Mouse (Mus musculus): ENCODE measurements around the gene Rab6a. TPM values are rescaled to one million over a fixed set of nuclear protein-coding genes. Genes with fewer than 3 reads are reported as not detected.

The Rab6a gene
- total and polyA plus RNA-seq, 3 experiments: 43.2 to 92.8 (median 58.4) TPM

DNA sequence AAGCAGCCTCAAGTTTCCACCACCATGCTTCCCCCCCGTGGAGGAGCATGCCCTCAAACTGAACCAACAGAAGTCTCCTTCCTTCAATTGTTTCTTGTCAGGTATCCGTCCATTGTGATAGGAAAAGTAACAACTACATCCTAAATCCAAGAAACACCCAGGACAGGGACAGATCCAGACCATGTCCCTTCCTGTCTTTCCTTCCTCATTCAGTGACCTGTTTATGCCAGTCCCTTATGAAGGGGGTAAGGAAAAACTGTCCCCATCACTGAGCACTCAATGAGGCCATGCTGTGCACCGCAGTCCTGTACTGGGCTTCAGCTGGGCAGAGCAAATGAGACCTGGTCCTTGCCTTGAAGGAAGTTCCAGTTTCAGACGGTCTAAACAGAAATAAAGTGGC lies 41.9 kb downstream of the Rab6a start:
- H3K36me3 ChIP-seq (ENCODE audit: control insufficient read depth in 1 of 2, insufficient read depth in 2 of 2, low read length in 2 of 2): no peaks in the 10 kb centered on the region
- no peak overlapping the region for H3K9ac ChIP-seq (ENCODE audit: control insufficient read depth, low read depth, low read length, poor library complexity, severe bottlenecking)
- no peaks in the 10 kb centered on the region for H3K79me2 ChIP-seq (ENCODE audit: control insufficient read depth, insufficient read depth, low read length, poor library complexity)
- no peaks in the 10 kb centered on the region for H3K27me3 ChIP-seq (ENCODE audit: control insufficient read depth in 1 of 2, insufficient read depth in 2 of 2, low read length in 2 of 2)
- H3K9me3 ChIP-seq (replicated peaks; ENCODE audit: insufficient read depth, low read length): no peaks in the 10 kb centered on the region
- H3K27ac ChIP-seq (ENCODE audit: control insufficient read depth, low read depth, low read length): no peak overlapping the region
- no peak overlapping the region for H3K4me3 ChIP-seq (ENCODE audit: control insufficient read depth in 1 of 2, insufficient read depth in 1 of 2, low read depth in 2 of 2, low read length in 2 of 2)
- H3K4me1 ChIP-seq (ENCODE audit: control insufficient read depth in 1 of 2, insufficient read depth in 2 of 2, low read length in 2 of 2): no peaks in the 10 kb centered on the region
- TF ChIP-seq GATA1 (IDR thresholded peaks at IDR 0.05; ENCODE audit: low read depth, low read length): no peak
- TF ChIP-seq SMC3 (IDR thresholded peaks at IDR 0.05; ENCODE audit: low read depth, low read length): no peak
- no peak for TF ChIP-seq ZMIZ1 (IDR thresholded peaks at IDR 0.05; ENCODE audit: low read depth, low read length)
- TF ChIP-seq CTCF (IDR thresholded peaks at IDR 0.05 in 2 of 3, conservative IDR thresholded peaks at IDR 0.05 in 1 of 3; ENCODE audit: control insufficient read depth in 1 of 3, insufficient read depth in 1 of 3, low read depth in 2 of 3, low read length in 3 of 3, poor library complexity in 1 of 3, severe bottlenecking in 1 of 3): no peak
- TF ChIP-seq USF1 (IDR thresholded peaks at IDR 0.05; ENCODE audit: low read depth, low read length): no peak
- TF ChIP-seq ZNF384 (IDR thresholded peaks at IDR 0.05; ENCODE audit: low read depth, low read length): no peak
- no peak for TF ChIP-seq CHD1 (IDR thresholded peaks at IDR 0.05; ENCODE audit: low read depth, low read length)
- TF ChIP-seq MYB (IDR thresholded peaks at IDR 0.05; ENCODE audit: low read depth, low read length): no peak
- TF ChIP-seq BHLHE40 (IDR thresholded peaks at IDR 0.05; ENCODE audit: borderline replicate concordance, low read depth, low read length): no peak
- no peak for TF ChIP-seq UBTF (IDR thresholded peaks at IDR 0.05; ENCODE audit: borderline replicate concordance, insufficient read depth, low read depth, low read length)
- DNase-seq (ENCODE audit: low read depth, low spot score): no peak

DNA sequence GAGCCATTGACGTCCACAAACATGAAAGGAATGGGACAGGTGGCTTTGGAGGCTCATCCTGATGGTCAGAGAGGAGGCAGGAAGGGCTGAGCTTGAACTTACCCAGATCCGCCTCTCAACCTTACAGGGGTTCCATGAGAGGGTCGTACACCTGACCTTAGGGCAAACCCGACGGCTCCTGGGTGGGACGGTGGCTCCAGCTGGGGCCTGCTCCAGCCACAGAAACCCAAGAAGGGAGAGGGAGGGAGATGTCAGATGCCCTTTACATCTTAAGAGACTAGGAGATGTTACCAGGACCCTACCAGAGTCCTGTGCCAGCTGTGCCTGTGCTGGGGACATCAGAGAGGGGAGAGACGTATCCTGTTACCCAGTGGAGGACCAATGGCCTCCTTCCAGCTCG lies 42.6 kb downstream of the Rab6a start:
- Histone ChIP-seq H3K4me1 (ENCODE audit: control insufficient read depth in 1 of 2, insufficient read depth in 2 of 2, low read length in 2 of 2) (no peaks in the 10 kb centered on the region), H3K27ac (ENCODE audit: control insufficient read depth, low read depth, low read length) (no peak overlapping the region), H3K9me3 (replicated peaks; ENCODE audit: insufficient read depth, low read length) (no peaks in the 10 kb centered on the region), H3K79me2 (ENCODE audit: control insufficient read depth, insufficient read depth, low read length, poor library complexity) (no peaks in the 10 kb centered on the region), H3K36me3 (ENCODE audit: control insufficient read depth in 1 of 2, insufficient read depth in 2 of 2, low read length in 2 of 2) (no peaks in the 10 kb centered on the region), H3K27me3 (ENCODE audit: control insufficient read depth in 1 of 2, insufficient read depth in 2 of 2, low read length in 2 of 2) (no peaks in the 10 kb centered on the region), H3K9ac (ENCODE audit: control insufficient read depth, low read depth, low read length, poor library complexity, severe bottlenecking) (no peak overlapping the region), H3K4me3 (ENCODE audit: control insufficient read depth in 1 of 2, insufficient read depth in 1 of 2, low read depth in 2 of 2, low read length in 2 of 2) (no peak overlapping the region)
- TF ChIP-seq NELFE (IDR thresholded peaks at IDR 0.05; ENCODE audit: low read depth, low read length) (no peak), CHD1 (IDR thresholded peaks at IDR 0.05; ENCODE audit: low read depth, low read length) (no peak), MAZ (IDR thresholded peaks at IDR 0.05; ENCODE audit: low read depth, low read length) (no peak), POLR2AphosphoS2 (IDR thresholded peaks at IDR 0.05; ENCODE audit: low read length) (no peak)
- no peak for DNase-seq (ENCODE audit: low read depth, low spot score)

DNA sequence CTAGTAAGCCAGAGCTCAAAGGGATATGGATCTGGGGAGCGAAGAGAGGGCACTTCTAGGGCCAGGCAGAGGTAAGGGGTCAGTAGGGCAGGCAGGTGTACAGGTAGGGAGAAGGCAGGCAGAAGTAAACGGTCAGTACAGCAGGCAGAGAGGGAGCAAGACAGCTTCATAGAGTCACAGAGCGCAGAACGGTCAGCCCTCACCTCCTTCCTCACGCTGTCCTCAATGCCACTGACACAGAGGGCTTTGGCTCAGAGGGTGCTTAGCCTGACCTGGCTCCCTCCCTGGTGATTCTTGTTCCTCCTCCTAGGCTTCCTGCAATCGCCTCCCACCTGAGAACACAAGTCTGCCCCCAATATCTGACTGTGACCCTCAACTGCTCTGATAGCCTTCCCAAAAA lies 43.2 kb downstream of the Rab6a start:
- TF ChIP-seq POLR2AphosphoS5 (IDR thresholded peaks at IDR 0.05; ENCODE audit: borderline replicate concordance, low read depth, low read length): no peak
- TF ChIP-seq MYB (IDR thresholded peaks at IDR 0.05; ENCODE audit: low read depth, low read length): no peak
- TF ChIP-seq TBP (IDR thresholded peaks at IDR 0.05; ENCODE audit: low read depth, low read length): no peak
- no peak for TF ChIP-seq CTCF (IDR thresholded peaks at IDR 0.05 in 2 of 3, conservative IDR thresholded peaks at IDR 0.05 in 1 of 3; ENCODE audit: control insufficient read depth in 1 of 3, insufficient read depth in 1 of 3, low read depth in 2 of 3, low read length in 3 of 3, poor library complexity in 1 of 3, severe bottlenecking in 1 of 3)
- Histone ChIP-seq H3K27ac (ENCODE audit: control insufficient read depth, low read depth, low read length) (no peak overlapping the region), H3K27me3 (ENCODE audit: control insufficient read depth in 1 of 2, insufficient read depth in 2 of 2, low read length in 2 of 2) (no peaks in the 10 kb centered on the region), H3K4me3 (ENCODE audit: control insufficient read depth in 1 of 2, insufficient read depth in 1 of 2, low read depth in 2 of 2, low read length in 2 of 2) (no peak overlapping the region), H3K79me2 (ENCODE audit: control insufficient read depth, insufficient read depth, low read length, poor library complexity) (no peaks in the 10 kb centered on the region), H3K36me3 (ENCODE audit: control insufficient read depth in 1 of 2, insufficient read depth in 2 of 2, low read length in 2 of 2) (no peaks in the 10 kb centered on the region), H3K9ac (ENCODE audit: control insufficient read depth, low read depth, low read length, poor library complexity, severe bottlenecking) (no peak overlapping the region), H3K9me3 (replicated peaks; ENCODE audit: insufficient read depth, low read length) (no peaks in the 10 kb centered on the region), H3K4me1 (ENCODE audit: control insufficient read depth in 1 of 2, insufficient read depth in 2 of 2, low read length in 2 of 2) (no peaks in the 10 kb centered on the region)
- DNase-seq (ENCODE audit: low read depth, low spot score): no peak

Data from MEL (cell line).